Mouse (Mus musculus) regulatory T cell (primary cell): ENCODE data around the gene Shpk.

Experiments
- in situ Hi-C: fragments of 300-600 bp; cut with MboI, MseI; formaldehyde crosslinking; loops from one replicate; pipeline ENCODE4 v1.15.1; 2025; ENCODE audit warnings: high pct_unique_total_duplicates

Shpk gene

GRCm38 (mm10) chr11:73267267-73267666 lies 68.0 kb downstream of the Shpk start, which contains the start of gene Trpv3:
TSS of gene Trpv3 (plus strand) at chr11:73267388.
- in situ Hi-C loops: no loop called here
